Mouse (Mus musculus) midbrain, embryonic 12.5 days (tissue): ENCODE measurements at regions not wholly inside any gene's neighbourhood (a gene's known extent, or its start where the extent isn't known, plus 50 kb on each side); places are given as distances from the start of the nearest gene placed in this dataset.

Source experiments
- ATAC-seq: fragments of 200-750 bp; cut with Nextera tagmentation; 2 replicates; pipeline ENCODE4 v1.8.0; 2017; ENCODE audit warnings: low read depth, moderate TSS enrichment, moderate library complexity; ENCODE audit not compliant: low FRiP score
- H3K27ac ChIP-seq: fragments of 300-500 bp; sonication (generic); replicated peaks from 2 replicates; pipeline ENCODE4 v1.5.1; 2016; ENCODE audit warnings: mild to moderate bottlenecking
- H3K27me3 ChIP-seq: fragments of 300-500 bp; sonication (generic); 2 replicates; pipeline ENCODE4 v1.6.1; 2016; ENCODE audit warnings: mild to moderate bottlenecking
- H3K36me3 ChIP-seq: fragments of 300-500 bp; sonication (generic); 2 replicates; pipeline ENCODE4 v1.6.1; 2016
- H3K4me1 ChIP-seq: fragments of 300-500 bp; sonication (generic); 2 replicates; pipeline ENCODE4 v1.6.1; 2016
- H3K4me2 ChIP-seq: fragments of 300-500 bp; sonication (generic); replicated peaks from 2 replicates; pipeline ENCODE4 v1.6.1; 2016; ENCODE audit warnings: mild to moderate bottlenecking, moderate library complexity
- H3K4me3 ChIP-seq: fragments of 300-500 bp; sonication (generic); 2 replicates; pipeline ENCODE4 v1.5.1; 2016; ENCODE audit warnings: mild to moderate bottlenecking
- H3K9ac ChIP-seq: fragments of 300-500 bp; sonication (generic); replicated peaks from 2 replicates; pipeline ENCODE4 v1.6.1; 2016; ENCODE audit warnings: mild to moderate bottlenecking, moderate library complexity
- H3K9me3 ChIP-seq: fragments of 300-500 bp; sonication (generic); 2 replicates; pipeline ENCODE4 v1.6.1; 2016; ENCODE audit warnings: mild to moderate bottlenecking

DNA sequence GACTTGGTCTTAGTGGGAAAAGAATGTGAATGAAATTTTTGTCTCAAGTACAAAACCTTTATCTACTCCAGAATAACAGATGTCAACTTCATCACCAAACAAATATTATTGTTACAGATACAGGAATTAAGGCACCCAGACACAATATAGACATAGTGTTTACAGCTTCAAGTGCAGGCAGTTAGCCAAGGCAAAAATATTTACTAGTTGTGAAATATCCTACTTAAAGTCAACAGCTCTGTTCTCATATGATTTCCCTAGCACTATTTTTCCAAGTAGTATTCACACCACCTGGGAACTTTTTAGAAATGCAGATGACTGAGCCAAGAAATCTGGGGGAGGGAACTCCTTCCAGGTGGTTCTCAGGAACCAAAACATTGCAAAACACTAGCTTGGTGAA lies 684.1 kb upstream of the Dppa4 start:
- no peak for ATAC-seq
- Histone ChIP-seq H3K4me3 (no peak overlapping the region), H3K27ac (no peak overlapping the region), H3K36me3 (no peaks in the 10 kb centered on the region), H3K4me1 (no peaks in the 10 kb centered on the region), H3K4me2 (no peak overlapping the region), H3K9ac (no peak overlapping the region), H3K27me3 (no peaks in the 10 kb centered on the region), H3K9me3 (0 out of 2 replicates have a peak, but pooled peaks cover 2% of the 10 kb centered on the region)
